Mouse (Mus musculus): ENCODE measurements around the gene Adamts20. TPM values are rescaled to one million over a fixed set of nuclear protein-coding genes. Genes with fewer than 3 reads are reported as not detected.

The Adamts20 gene
- not detected for polyA plus RNA-seq (2012; fragmentation: generic; extraction: Trizol)

GRCm38 (mm10) chr15:94465318-94465717 is at the start of gene Adamts20:
Gene Adamts20 (minus strand): TSS chr15:94465418.
- Histone ChIP-seq H3K27me3 (ENCODE audit: control insufficient read depth, insufficient read depth, insufficient read length) (peaks cover 6% of the 10 kb centered on the region), H3K36me3 (ENCODE audit: control insufficient read depth, insufficient read depth) (no peaks in the 10 kb centered on the region), H3K79me2 (ENCODE audit: control insufficient read depth, insufficient read depth) (no peaks in the 10 kb centered on the region), H3K4me3 (no peak within 1 kb of the TSS), H3K4me2 (ENCODE audit: low read depth) (no peak within 1 kb of the TSS), H3ac (ENCODE audit: control insufficient read depth, insufficient read length) (no peak within 1 kb of the TSS)
- no peak for TF ChIP-seq POLR2AphosphoS2 (IDR thresholded peaks at IDR 0.05; ENCODE audit: insufficient read length, low read depth)
- TF ChIP-seq REST (IDR thresholded peaks at IDR 0.05; ENCODE audit: insufficient read depth, insufficient read length) = no peak
- TF ChIP-seq E2F4 (IDR thresholded peaks at IDR 0.05; ENCODE audit: insufficient read depth) = no peak
- no peak for TF ChIP-seq SRF (IDR thresholded peaks at IDR 0.05; ENCODE audit: control insufficient read depth, insufficient read length, low read depth)
- TF ChIP-seq TCF12 (IDR thresholded peaks at IDR 0.05; ENCODE audit: insufficient read depth, poor library complexity, severe bottlenecking) = no peak

GRCm38 (mm10) chr15:94503451-94504215 is 38.4 kb upstream of the Adamts20 start:
- H3K4me3 ChIP-seq = no peak overlapping the region
- TF ChIP-seq CEBPB (IDR thresholded peaks at IDR 0.05; ENCODE audit: insufficient read depth, poor library complexity, severe bottlenecking) (no peak), E2F4 (IDR thresholded peaks at IDR 0.05; ENCODE audit: insufficient read depth) (no peak)

GRCm38 (mm10) chr15:94499260-94499659 is 34.0 kb upstream of the Adamts20 start:
- no peaks in the 10 kb centered on the region for H3K36me3 ChIP-seq (ENCODE audit: control insufficient read depth, insufficient read depth)
- TF ChIP-seq E2F4 (IDR thresholded peaks at IDR 0.05; ENCODE audit: insufficient read depth) (no peak), POLR2A (IDR thresholded peaks at IDR 0.05; ENCODE audit: insufficient read length, low read depth) (no peak), REST (IDR thresholded peaks at IDR 0.05; ENCODE audit: insufficient read depth, insufficient read length) (no peak), MAX (IDR thresholded peaks at IDR 0.05; ENCODE audit: low read depth) (no peak), CEBPB (IDR thresholded peaks at IDR 0.05; ENCODE audit: insufficient read depth, poor library complexity, severe bottlenecking) (no peak), TCF3 (IDR thresholded peaks at IDR 0.05; ENCODE audit: insufficient read length, low read depth) (no peak), MYOG (IDR thresholded peaks at IDR 0.05; ENCODE audit: control insufficient read depth in 1 of 3, insufficient read depth in 1 of 3, insufficient read length in 2 of 3, low read depth in 2 of 3) (no peak), TCF12 (IDR thresholded peaks at IDR 0.05; ENCODE audit: insufficient read depth, poor library complexity, severe bottlenecking) (no peak), POLR2AphosphoS2 (IDR thresholded peaks at IDR 0.05; ENCODE audit: insufficient read length, low read depth) (no peak), USF1 (IDR thresholded peaks at IDR 0.05; ENCODE audit: low read depth) (no peak), SRF (IDR thresholded peaks at IDR 0.05; ENCODE audit: control insufficient read depth, insufficient read length, low read depth) (no peak), MYOD1 (IDR thresholded peaks at IDR 0.05; ENCODE audit: control insufficient read depth in 1 of 3, insufficient read length in 2 of 3, low read depth in 2 of 3) (no peak)
- H3K4me2 ChIP-seq (ENCODE audit: low read depth) = no peak overlapping the region
- no peaks in the 10 kb centered on the region for H3K79me2 ChIP-seq (ENCODE audit: control insufficient read depth, insufficient read depth)
- H3ac ChIP-seq (ENCODE audit: control insufficient read depth, insufficient read length) = no peak overlapping the region
- peaks cover 4% of the 10 kb centered on the region for H3K27me3 ChIP-seq (ENCODE audit: control insufficient read depth, insufficient read depth, insufficient read length)
- no peak overlapping the region for H3K4me3 ChIP-seq

More at GRCm38 (mm10) chr15:94503451-94504215, 38.4 kb upstream of the Adamts20 start:
- H3K27me3 ChIP-seq (ENCODE audit: control insufficient read depth, insufficient read depth, insufficient read length) = peaks cover 4% of the 10 kb centered on the region
- no peaks in the 10 kb centered on the region for H3K36me3 ChIP-seq (ENCODE audit: control insufficient read depth, insufficient read depth)
- no peak overlapping the region for H3ac ChIP-seq (ENCODE audit: control insufficient read depth, insufficient read length)
- H3K4me2 ChIP-seq (ENCODE audit: low read depth) = peak overlapping the region; percentile 47
- no peaks in the 10 kb centered on the region for H3K79me2 ChIP-seq (ENCODE audit: control insufficient read depth, insufficient read depth)

GRCm38 (mm10) chr15:94495936-94496335 is 30.7 kb upstream of the Adamts20 start:
- TF ChIP-seq MYOD1 (IDR thresholded peaks at IDR 0.05; ENCODE audit: control insufficient read depth in 1 of 3, insufficient read length in 2 of 3, low read depth in 2 of 3) (no peak), TCF3 (IDR thresholded peaks at IDR 0.05; ENCODE audit: insufficient read length, low read depth) (no peak), TCF12 (IDR thresholded peaks at IDR 0.05; ENCODE audit: insufficient read depth, poor library complexity, severe bottlenecking) (no peak), MYOG (IDR thresholded peaks at IDR 0.05; ENCODE audit: control insufficient read depth in 1 of 3, insufficient read depth in 1 of 3, insufficient read length in 2 of 3, low read depth in 2 of 3) (no peak), REST (IDR thresholded peaks at IDR 0.05; ENCODE audit: insufficient read depth, insufficient read length) (no peak), SRF (IDR thresholded peaks at IDR 0.05; ENCODE audit: control insufficient read depth, insufficient read length, low read depth) (no peak), MAX (IDR thresholded peaks at IDR 0.05; ENCODE audit: low read depth) (no peak), CEBPB (IDR thresholded peaks at IDR 0.05; ENCODE audit: insufficient read depth, poor library complexity, severe bottlenecking) (no peak), POLR2A (IDR thresholded peaks at IDR 0.05; ENCODE audit: insufficient read length, low read depth) (no peak), USF1 (IDR thresholded peaks at IDR 0.05; ENCODE audit: low read depth) (no peak), POLR2AphosphoS2 (IDR thresholded peaks at IDR 0.05; ENCODE audit: insufficient read length, low read depth) (no peak), E2F4 (IDR thresholded peaks at IDR 0.05; ENCODE audit: insufficient read depth) (no peak)
- H3K79me2 ChIP-seq (ENCODE audit: control insufficient read depth, insufficient read depth) = no peaks in the 10 kb centered on the region
- no peak overlapping the region for H3K4me2 ChIP-seq (ENCODE audit: low read depth)
- no peaks in the 10 kb centered on the region for H3K36me3 ChIP-seq (ENCODE audit: control insufficient read depth, insufficient read depth)
- H3ac ChIP-seq (ENCODE audit: control insufficient read depth, insufficient read length) = no peak overlapping the region
- peaks cover 7% of the 10 kb centered on the region for H3K27me3 ChIP-seq (ENCODE audit: control insufficient read depth, insufficient read depth, insufficient read length)
- no peak overlapping the region for H3K4me3 ChIP-seq

- H3K79me2 ChIP-seq (ENCODE audit: control insufficient read depth, insufficient read depth) = no peaks in the 10 kb centered on the region
- H3ac ChIP-seq (ENCODE audit: control insufficient read depth, insufficient read length) = no peak overlapping the region
- TF ChIP-seq TCF12 (IDR thresholded peaks at IDR 0.05; ENCODE audit: insufficient read depth, poor library complexity, severe bottlenecking) (no peak), REST (IDR thresholded peaks at IDR 0.05; ENCODE audit: insufficient read depth, insufficient read length) (no peak)
- H3K4me2 ChIP-seq (ENCODE audit: low read depth) = no peak overlapping the region
- H3K36me3 ChIP-seq (ENCODE audit: control insufficient read depth, insufficient read depth) = no peaks in the 10 kb centered on the region
- peaks cover 7% of the 10 kb centered on the region for H3K27me3 ChIP-seq (ENCODE audit: control insufficient read depth, insufficient read depth, insufficient read length)
- no peak overlapping the region for H3K4me3 ChIP-seq
These were observed 29.2 kb upstream of the Adamts20 start for GRCm38 (mm10) chr15:94494445-94494844.
